Mouse (Mus musculus): Measurements from ENCODE around the gene Dhrs4. TPM values are rescaled to one million over a fixed set of nuclear protein-coding genes. Genes with fewer than 3 reads are reported as not detected.

Gene Dhrs4
- polyA plus RNA-seq, 1 experiment from 2014 or later = 60.2 TPM

DNA sequence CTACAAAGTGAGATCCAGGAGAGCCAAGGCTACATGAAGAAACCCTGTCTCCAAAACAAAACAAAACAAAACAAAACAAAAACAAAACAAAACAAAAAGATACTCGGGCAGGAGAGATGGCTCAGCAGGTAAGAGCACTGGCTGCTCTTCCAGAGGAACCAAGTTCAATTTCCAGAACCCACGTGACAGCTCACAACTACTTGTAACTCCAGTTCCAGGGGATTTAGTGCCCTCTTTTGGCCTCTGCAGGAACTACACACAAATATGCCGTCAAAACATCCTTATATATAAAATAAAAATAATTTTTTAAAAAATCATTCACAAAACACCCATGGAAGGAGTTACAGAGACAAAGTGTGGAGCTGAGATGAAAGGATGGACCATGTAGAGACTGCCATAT lies 49.4 kb downstream of the Dhrs4 start:
- Histone ChIP-seq H3K27ac (ENCODE audit: low read depth, low read length) (no peak overlapping the region), H3K4me1 (ENCODE audit: control insufficient read depth, insufficient read depth, low read length) (no peaks in the 10 kb centered on the region), H3K4me2 (replicated peaks; ENCODE audit: low read depth, low read length) (no peak overlapping the region), H3K9me3 (ENCODE audit: control insufficient read depth, low read length) (no peaks in the 10 kb centered on the region), H3K27me3 (ENCODE audit: control insufficient read depth, insufficient read depth, low read length) (no peaks in the 10 kb centered on the region; the same call in 1 of the 2 replicates), H3K9ac (ENCODE audit: low read depth, low read length) (no peak overlapping the region), H3K36me3 (ENCODE audit: control insufficient read depth, insufficient read depth, low read length) (no peaks in the 10 kb centered on the region), H3K4me3 (ENCODE audit: low read length) (no peak overlapping the region)
- no peak for ATAC-seq (ENCODE audit: low FRiP score, low TSS enrichment)
- WGBS = 27% methylated on average over 3 of the region's 3 CpGs

DNA sequence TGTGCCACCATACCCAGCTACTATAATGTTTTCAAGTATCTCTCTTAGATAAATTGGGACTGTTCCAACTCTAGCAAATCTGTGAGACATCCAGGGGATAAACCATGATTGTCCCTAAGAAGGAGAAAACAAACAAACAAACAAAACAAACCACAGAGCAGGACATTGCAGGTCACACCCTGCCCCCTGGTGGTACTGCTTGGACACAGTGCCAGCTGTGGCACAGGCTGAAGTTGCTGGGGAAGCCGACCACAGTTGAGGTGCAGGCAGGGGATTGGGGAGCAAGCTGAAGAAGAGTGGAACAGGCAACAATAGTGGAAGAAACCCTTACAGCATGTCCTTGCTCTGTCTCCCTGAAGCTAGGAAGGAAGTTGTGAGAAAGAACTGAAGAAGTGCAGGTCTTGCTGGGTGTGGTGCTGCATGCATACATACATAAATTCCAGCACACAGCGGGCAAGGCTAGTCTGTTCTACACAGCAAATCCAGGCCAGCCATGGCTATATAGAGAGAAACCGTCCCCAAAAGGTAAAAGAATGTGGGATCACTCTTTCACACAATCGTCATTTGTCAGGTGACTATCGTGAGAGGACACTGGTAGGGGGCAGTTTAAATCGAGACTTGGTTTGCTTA lies 57.7 kb downstream of the Dhrs4 start:
- H3K9me3 ChIP-seq (ENCODE audit: control insufficient read depth, low read length) = no peaks in the 10 kb centered on the region
- peaks cover 8% of the 10 kb centered on the region for H3K4me1 ChIP-seq (ENCODE audit: control insufficient read depth, insufficient read depth, low read length)
- H3K27ac ChIP-seq (ENCODE audit: low read depth, low read length) = no peak overlapping the region
- H3K4me2 ChIP-seq (replicated peaks; ENCODE audit: low read depth, low read length) = no peak overlapping the region
- ATAC-seq (ENCODE audit: low FRiP score, low TSS enrichment) = no peak
- H3K36me3 ChIP-seq (ENCODE audit: control insufficient read depth, insufficient read depth, low read length) = no peaks in the 10 kb centered on the region
- WGBS = 53% methylated on average over 6 of the region's 6 CpGs
- H3K9ac ChIP-seq (ENCODE audit: low read depth, low read length) = no peak overlapping the region
- no peak overlapping the region for H3K4me3 ChIP-seq (ENCODE audit: low read length)
- no peaks in the 10 kb centered on the region for H3K27me3 ChIP-seq (ENCODE audit: control insufficient read depth, insufficient read depth, low read length)

Other genes with a start within 250 kb of the Dhrs4 start
- 3.0 and 3.8 TPM in 2 replicates for gene Carmil3, start 11.9 kb downstream of the Dhrs4 start, polyA plus RNA-seq (2014; fragmentation: Nextera tagmentation; extraction: Ambion mirVana)
- gene Cpne6, start 31.7 kb downstream of the Dhrs4 start, polyA plus RNA-seq (2014; fragmentation: Nextera tagmentation; extraction: Ambion mirVana) = 0.18 TPM in 1 of 2 replicates, not detected in the other
- gene Nrl, start 46.2 kb downstream of the Dhrs4 start, polyA plus RNA-seq (2014; fragmentation: Nextera tagmentation; extraction: Ambion mirVana) = not detected in 2 replicates
- gene Pck2, start 61.5 kb downstream of the Dhrs4 start, polyA plus RNA-seq (2014; fragmentation: Nextera tagmentation; extraction: Ambion mirVana) = 25.0 and 37.1 TPM in 2 replicates
- 62.9 and 90.2 TPM in 2 replicates for gene Dcaf11, start 81.2 kb downstream of the Dhrs4 start, polyA plus RNA-seq (2014; fragmentation: Nextera tagmentation; extraction: Ambion mirVana)
- gene A730061H03Rik, start 81.6 kb downstream of the Dhrs4 start, polyA plus RNA-seq (2014; fragmentation: Nextera tagmentation; extraction: Ambion mirVana) = 0.66 and 1.5 TPM in 2 replicates
- gene Fitm1, start 96.9 kb downstream of the Dhrs4 start, polyA plus RNA-seq (2014; fragmentation: Nextera tagmentation; extraction: Ambion mirVana) = 0.96 and 1.0 TPM in 2 replicates
- 131 and 142 TPM in 2 replicates for gene Psme1, start 99.4 kb downstream of the Dhrs4 start, polyA plus RNA-seq (2014; fragmentation: Nextera tagmentation; extraction: Ambion mirVana)
- 5.6 and 7.5 TPM in 2 replicates for gene Emc9, start 106.5 kb downstream of the Dhrs4 start, polyA plus RNA-seq (2014; fragmentation: Nextera tagmentation; extraction: Ambion mirVana)
- gene Psme2, start 112.4 kb downstream of the Dhrs4 start, polyA plus RNA-seq (2014; fragmentation: Nextera tagmentation; extraction: Ambion mirVana) = 224 and 286 TPM in 2 replicates
- 12.4 and 17.7 TPM in 2 replicates for gene Rnf31, start 113.0 kb downstream of the Dhrs4 start, polyA plus RNA-seq (2014; fragmentation: Nextera tagmentation; extraction: Ambion mirVana)
- 9.7 and 11.6 TPM in 2 replicates for gene Irf9, start 124.8 kb downstream of the Dhrs4 start, polyA plus RNA-seq (2014; fragmentation: Nextera tagmentation; extraction: Ambion mirVana)
- 17.5 and 25.1 TPM in 2 replicates for gene Rec8, start 139.3 kb downstream of the Dhrs4 start, polyA plus RNA-seq (2014; fragmentation: Nextera tagmentation; extraction: Ambion mirVana)
- 101 and 119 TPM in 2 replicates for gene Ipo4, start 157.2 kb downstream of the Dhrs4 start, polyA plus RNA-seq (2014; fragmentation: Nextera tagmentation; extraction: Ambion mirVana)
- 3.4 TPM in 2 replicates for gene Gm49378, start 159.1 kb downstream of the Dhrs4 start, polyA plus RNA-seq (2014; fragmentation: Nextera tagmentation; extraction: Ambion mirVana)
- 76.3 and 117 TPM in 2 replicates for gene Tm9sf1, start 165.0 kb downstream of the Dhrs4 start, polyA plus RNA-seq (2014; fragmentation: Nextera tagmentation; extraction: Ambion mirVana)
- gene Tssk4, start 171.4 kb downstream of the Dhrs4 start, polyA plus RNA-seq (2014; fragmentation: Nextera tagmentation; extraction: Ambion mirVana) = 0.72 and 0.77 TPM in 2 replicates
- 52.0 and 52.7 TPM in 2 replicates for gene Mdp1, start 181.8 kb downstream of the Dhrs4 start, polyA plus RNA-seq (2014; fragmentation: Nextera tagmentation; extraction: Ambion mirVana)
- gene Gmpr2, start 193.2 kb downstream of the Dhrs4 start, polyA plus RNA-seq (2014; fragmentation: Nextera tagmentation; extraction: Ambion mirVana) = 58.4 and 62.9 TPM in 2 replicates
- 586 and 744 TPM in 2 replicates for gene Nedd8, start 193.4 kb downstream of the Dhrs4 start, polyA plus RNA-seq (2014; fragmentation: Nextera tagmentation; extraction: Ambion mirVana)
- gene Tinf2, start 203.1 kb downstream of the Dhrs4 start, polyA plus RNA-seq (2014; fragmentation: Nextera tagmentation; extraction: Ambion mirVana) = 40.3 and 50.1 TPM in 2 replicates
- gene Tgm1, start 235.2 kb downstream of the Dhrs4 start, polyA plus RNA-seq (2014; fragmentation: Nextera tagmentation; extraction: Ambion mirVana) = 0.67 and 1.2 TPM in 2 replicates
- gene Rabggta, start 243.5 kb downstream of the Dhrs4 start, polyA plus RNA-seq (2014; fragmentation: Nextera tagmentation; extraction: Ambion mirVana) = 27.8 and 29.3 TPM in 2 replicates